Mouse (Mus musculus) bone marrow, adult 2 months (tissue): Measurements from ENCODE around the gene Cbx7.

Experiments used
- CTCF ChIP-seq: fragments of 200-500 bp; IDR thresholded peaks from 2 replicates; pipeline ENCODE4 v1.5.1; 2011; ENCODE audit warnings: low read length, control low read depth; ENCODE audit not compliant: control insufficient read depth, insufficient read depth
- POLR2A ChIP-seq: fragments of 200-500 bp; IDR thresholded peaks from 2 replicates; pipeline ENCODE4 v1.6.1; 2011; ENCODE audit warnings: low read depth, mild to moderate bottlenecking, control low read depth, low read length, borderline replicate concordance; ENCODE audit not compliant: control insufficient read depth

DNA sequence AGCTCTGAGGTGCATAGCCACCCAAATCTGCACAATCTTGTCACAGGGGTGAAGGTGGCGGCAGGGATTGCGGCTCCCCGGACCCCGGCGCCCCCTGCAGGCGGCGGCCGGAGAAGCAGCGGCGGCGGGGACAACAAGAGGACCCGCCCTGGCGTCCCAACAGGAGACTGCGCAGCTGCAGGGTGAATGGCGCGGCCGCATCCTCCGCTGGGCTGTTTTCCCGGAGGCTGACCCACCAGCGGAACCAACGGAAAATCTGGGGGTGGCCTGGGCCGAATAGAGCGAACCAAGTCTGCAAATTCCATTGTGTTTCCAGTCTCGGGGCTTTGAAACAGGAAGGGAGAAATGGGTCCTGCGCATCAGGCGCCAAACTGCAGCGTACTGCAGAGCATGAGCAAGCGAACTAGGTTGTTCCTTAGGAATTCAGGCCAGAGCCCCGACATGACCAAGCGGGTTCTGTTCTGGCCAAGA lies 87.5 kb downstream of the Cbx7 start:
- TF ChIP-seq CTCF (peak; percentile 63), POLR2A (no peak; the same call in 1 of the 2 replicates)
